Mouse (Mus musculus) ES-E14 (cell line): ENCODE data around the gene Gm18336.

ENCODE experiments used
- HCFC1 ChIP-seq: IDR thresholded peaks from 2 replicates; pipeline ENCODE4 v1.6.1; 2012; ENCODE audit warnings: low read length, inconsistent platforms, borderline replicate concordance; ENCODE audit not compliant: insufficient read depth
- ZC3H11A ChIP-seq: IDR thresholded peaks from 2 replicates; pipeline ENCODE4 v1.6.1; 2012; ENCODE audit warnings: low read depth, mild to moderate bottlenecking, inconsistent platforms, low read length, borderline replicate concordance

DNA sequence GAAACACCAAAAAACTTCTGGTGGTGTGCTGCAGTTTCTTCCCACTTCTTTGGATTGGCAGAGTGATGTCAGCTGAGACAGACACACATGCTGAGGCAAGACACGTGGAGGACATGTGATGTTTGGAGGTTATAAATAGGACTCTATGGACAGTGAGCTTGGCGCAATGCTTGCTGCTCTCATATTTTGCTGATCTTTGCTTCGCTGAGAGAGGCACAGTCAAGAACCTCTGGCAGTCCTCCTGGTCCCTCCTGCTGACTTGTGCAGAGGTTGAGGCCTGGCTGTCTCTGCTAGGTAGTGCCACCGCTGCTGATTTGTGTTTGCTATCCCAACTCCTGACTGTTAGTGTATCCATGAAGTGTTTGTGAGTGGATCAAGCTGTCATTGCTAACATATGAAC is 7.1 kb downstream of the Gm18336 start:
- TF ChIP-seq ZC3H11A: no peak
- no peak for TF ChIP-seq HCFC1
